Mouse (Mus musculus): ENCODE data around the gene Diexf.

- TF ChIP-seq ZC3H11A (IDR thresholded peaks at IDR 0.05; ENCODE audit: borderline replicate concordance, low read depth, low read length) (no peak), ZNF384 (IDR thresholded peaks at IDR 0.05; ENCODE audit: low read depth, low read length) (no peak), MAFK (IDR thresholded peaks at IDR 0.05; ENCODE audit: insufficient read depth, low read depth, low read length) (no peak), CHD2 (IDR thresholded peaks at IDR 0.05; ENCODE audit: low read depth, low read length) (no peak)
Observed at GRCm38 (mm10) chr1:193102996-193103395, 27.1 kb downstream of the Diexf start.
